Comparison of ENCODE assay signal across 25 mouse cellular contexts in the genomic region with DNA sequence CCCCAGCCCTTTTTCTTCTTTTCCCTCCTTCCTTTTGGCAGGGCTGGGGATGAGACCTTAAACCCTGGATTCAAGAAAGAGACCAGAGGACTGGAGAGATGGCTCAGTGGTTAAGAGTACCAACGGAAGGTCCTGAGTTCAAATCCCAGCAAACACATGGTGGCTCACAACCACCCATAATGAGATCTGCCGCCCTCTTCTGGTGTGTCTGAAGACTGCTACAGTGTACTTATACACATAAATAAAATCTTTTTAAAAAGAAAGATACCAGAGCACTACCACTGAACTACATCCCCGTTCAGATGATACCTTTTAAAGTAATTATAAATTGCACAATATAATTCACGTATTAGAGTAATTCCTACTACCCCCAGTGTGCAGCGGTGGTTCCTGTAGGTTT. TPM values are rescaled to one million over a fixed set of nuclear protein-coding genes. Genes with fewer than 3 reads are reported as not detected.
A peak's percentile ranks its signal among the peaks of the same experiment; 100 is the strongest.
DNase-seq lines count a peak whose midpoint lies in the region; ATAC-seq and TF ChIP-seq lines count a peak whose summit lies in the region.
"Had no signal": no experiment of that assay in that cellular context is flagged by ENCODE, and none has a peak within 500 bp of the region (broad histone marks: within the 10 kb centered on the region; RNA-seq: fewer than 3 reads in every experiment).

No protein-coding gene starts in this region.

- no peak for TF ChIP-seq EP300 in MEL (IDR thresholded peaks at IDR 0.05; ENCODE audit: low read depth in 1 of 2, low read length in 2 of 2)

- TF ChIP-seq RAD21 in MEL (IDR thresholded peaks at IDR 0.05; ENCODE audit: low read depth, low read length), result no peak

- TF ChIP-seq CTCF in gastrocnemius, adult 2 months (IDR thresholded peaks at IDR 0.05), result peak; percentile 22; the same call in 1 of the 2 replicates
- peak; percentile 13; the same call in 1 of the 2 replicates for TF ChIP-seq CTCF in left cerebral cortex, adult 2 months (IDR thresholded peaks at IDR 0.05)
- peak; percentile 19; the same call in 1 of the 2 replicates for TF ChIP-seq CTCF in midbrain, postnatal 0 days (IDR thresholded peaks at IDR 0.05)
- peak in 2 of 3 experiments; percentile 36 to 53; a peak in 4 of 6 replicates for TF ChIP-seq CTCF in MEL (IDR thresholded peaks at IDR 0.05 in 2 of 3, conservative IDR thresholded peaks at IDR 0.05 in 1 of 3; ENCODE audit: control insufficient read depth in 1 of 3, insufficient read depth in 1 of 3, low read depth in 2 of 3, low read length in 3 of 3, poor library complexity in 1 of 3, severe bottlenecking in 1 of 3)

- H3K79me2 ChIP-seq in MEL (ENCODE audit: control insufficient read depth, insufficient read depth, low read length, poor library complexity), result peaks cover 31% of the 10 kb centered on the region

- no peak for ATAC-seq in midbrain, postnatal 0 days (ENCODE audit: low FRiP score)
- no peak for ATAC-seq in midbrain, embryonic 13.5 days
- ATAC-seq: activated CD4-positive, CD25-positive, alpha-beta regulatory T cell, adult 4 months; forebrain, embryonic 14.5 days; forebrain, postnatal 0 days; hindbrain, embryonic 16.5 days had no signal

- 93% methylated on average over 5 of the region's 5 CpGs for WGBS in midbrain, postnatal 0 days
- WGBS in midbrain, embryonic 13.5 days, result 91% methylated on average over 5 of the region's 5 CpGs

- H3K36me3 ChIP-seq in midbrain, postnatal 0 days (ENCODE audit: insufficient read depth, low read length), result peaks cover 38% of the 10 kb centered on the region
- H3K36me3 ChIP-seq in midbrain, embryonic 13.5 days, result peaks cover 61% of the 10 kb centered on the region
- H3K36me3 ChIP-seq in MEL (ENCODE audit: control insufficient read depth in 1 of 2, insufficient read depth in 2 of 2, low read length in 2 of 2), result peaks cover 15 to 27% of the 10 kb centered on the region in 2 experiments

- TF ChIP-seq POLR2A in MEL (IDR thresholded peaks at IDR 0.05; ENCODE audit: control insufficient read depth in 1 of 2, insufficient read depth in 1 of 2, low read depth in 1 of 2, low read length in 2 of 2, poor library complexity in 1 of 2), result no peak

- H3K27me3 ChIP-seq in midbrain, postnatal 0 days (ENCODE audit: insufficient read depth, low read length), result no peaks in the 10 kb centered on the region
- no peaks in the 10 kb centered on the region for H3K27me3 ChIP-seq in midbrain, embryonic 13.5 days
- H3K27me3 ChIP-seq in MEL (ENCODE audit: control insufficient read depth in 1 of 2, insufficient read depth in 2 of 2, low read length in 2 of 2), result no peaks in the 10 kb centered on the region
- H3K27me3 ChIP-seq: CH12.LX; embryonic facial prominence, embryonic 12.5 days; embryonic facial prominence, embryonic 15.5 days; hindbrain, embryonic 13.5 days had no signal

- H3K4me2 ChIP-seq in midbrain, postnatal 0 days (ENCODE audit: low read depth, low read length, poor library complexity, severe bottlenecking), result no peak overlapping the region
- H3K4me2 ChIP-seq in midbrain, embryonic 13.5 days (replicated peaks), result no peak overlapping the region
- H3K4me2 ChIP-seq: embryonic facial prominence, embryonic 12.5 days; embryonic facial prominence, embryonic 15.5 days; heart, embryonic 11.5 days; hindbrain, embryonic 13.5 days had no signal

- peaks cover 6% of the 10 kb centered on the region for H3K4me1 ChIP-seq in midbrain, postnatal 0 days (ENCODE audit: insufficient read depth, low read length)
- peaks cover 26% of the 10 kb centered on the region for H3K4me1 ChIP-seq in midbrain, embryonic 13.5 days (replicated peaks)
- H3K4me1 ChIP-seq in MEL (ENCODE audit: control insufficient read depth in 1 of 2, insufficient read depth in 2 of 2, low read length in 2 of 2), result peaks cover 9 to 18% of the 10 kb centered on the region in 2 experiments; a peak in 3 of 4 replicates

- H3K9ac ChIP-seq in midbrain, postnatal 0 days (replicated peaks; ENCODE audit: low read length, poor library complexity, severe bottlenecking), result no peak overlapping the region
- no peak overlapping the region for H3K9ac ChIP-seq in midbrain, embryonic 13.5 days (replicated peaks)
- H3K9ac ChIP-seq in MEL (ENCODE audit: control insufficient read depth, low read depth, low read length, poor library complexity, severe bottlenecking), result no peak overlapping the region
- H3K9ac ChIP-seq: embryonic facial prominence, embryonic 12.5 days; embryonic facial prominence, embryonic 15.5 days; forebrain, postnatal 0 days had no signal

- H3K4me3 ChIP-seq in gastrocnemius, adult 2 months, result no peak overlapping the region
- no peak overlapping the region for H3K4me3 ChIP-seq in left cerebral cortex, adult 2 months
- no peak overlapping the region for H3K4me3 ChIP-seq in midbrain, postnatal 0 days (ENCODE audit: low read depth, low read length)
- H3K4me3 ChIP-seq in midbrain, embryonic 13.5 days (replicated peaks), result no peak overlapping the region
- no peak overlapping the region for H3K4me3 ChIP-seq in MEL (ENCODE audit: control insufficient read depth in 1 of 2, insufficient read depth in 1 of 2, low read depth in 2 of 2, low read length in 2 of 2)
- H3K4me3 ChIP-seq: embryonic facial prominence, embryonic 12.5 days; embryonic facial prominence, embryonic 15.5 days; hindbrain, embryonic 10.5 days; hindbrain, embryonic 13.5 days had no signal

- no peak for DNase-seq in gastrocnemius, adult 2 months
- DNase-seq in gastrocnemius, postnatal 10 days, result no peak
- no peak for DNase-seq in left cerebral cortex, adult 2 months (ENCODE audit: extremely low spot score in 1 of 2, low spot score in 2 of 2)
- DNase-seq in left cerebral cortex, postnatal 4 days, result no peak
- no peak for DNase-seq in midbrain, postnatal 0 days (ENCODE audit: low spot score)
- no peak for DNase-seq in MEL (ENCODE audit: low read depth, low spot score)
- no peak for DNase-seq in retina, embryonic 14.5 days (ENCODE audit: low spot score)
- DNase-seq: adrenal gland, adult 8-10 months; adrenal gland, postnatal 25 days; B cell, adult 2 months; cerebellum, adult 18-20 months; cerebellum, adult 9-10 months; forebrain, postnatal 0 days; gastrocnemius, postnatal 36 days; heart, postnatal 36 days had no signal

- intact Hi-C loops in gastrocnemius, adult 2 months (cut with DNase I), result no loop called here
- intact Hi-C loops in left cerebral cortex, adult 2 months (cut with DNase I), result no loop called here
- intact Hi-C loops in left cerebral cortex, postnatal 4 days (cut with DNase I), result no loop called here

- no peak overlapping the region for H3K27ac ChIP-seq in gastrocnemius, adult 2 months
- H3K27ac ChIP-seq in left cerebral cortex, adult 2 months, result no peak overlapping the region
- H3K27ac ChIP-seq in midbrain, postnatal 0 days (ENCODE audit: low read depth, low read length), result no peak overlapping the region
- no peak overlapping the region for H3K27ac ChIP-seq in midbrain, embryonic 13.5 days
- H3K27ac ChIP-seq in MEL (ENCODE audit: control insufficient read depth, low read depth, low read length), result no peak overlapping the region
- H3K27ac ChIP-seq: embryonic facial prominence, embryonic 12.5 days; embryonic facial prominence, embryonic 15.5 days; hindbrain, embryonic 10.5 days; hindbrain, embryonic 13.5 days had no signal

- H3K9me3 ChIP-seq in midbrain, postnatal 0 days (ENCODE audit: low read length), result no peaks in the 10 kb centered on the region
- no peaks in the 10 kb centered on the region for H3K9me3 ChIP-seq in midbrain, embryonic 13.5 days
- no peaks in the 10 kb centered on the region for H3K9me3 ChIP-seq in MEL (replicated peaks; ENCODE audit: insufficient read depth, low read length)
- H3K9me3 ChIP-seq: embryonic facial prominence, embryonic 12.5 days; embryonic facial prominence, embryonic 15.5 days; hindbrain, embryonic 10.5 days; hindbrain, embryonic 13.5 days had no signal

RNA-seq across cellular contexts. Expression of gene Keap1, which starts 6.3 kb away (rescaled TPM):
- total RNA-seq in gastrocnemius, adult 2 months (2021), result 10 to 100 TPM; 51.3 to 62.3 TPM
- 10 to 100 TPM; 59.6 to 60.9 TPM for total RNA-seq in gastrocnemius, postnatal 10 days (2021)
- 10 to 100 TPM; 53.0 to 53.7 TPM for total RNA-seq in left cerebral cortex, adult 2 months (2021)
- 10 to 100 TPM; 49.0 to 50.8 TPM for total RNA-seq in left cerebral cortex, postnatal 4 days (2021)
- total RNA-seq in midbrain, postnatal 0 days (2014; rRNA removed), result 72.5 and 89.7 TPM in 2 replicates
- 60.6 and 67.7 TPM in 2 replicates for polyA plus RNA-seq in midbrain, postnatal 0 days (2015; fragmentation: Nextera tagmentation; extraction: Ambion mirVana)
- 58.6 and 61.9 TPM in 2 replicates for polyA plus RNA-seq in midbrain, embryonic 13.5 days (2015; fragmentation: Nextera tagmentation; extraction: Ambion mirVana)
- total RNA-seq in MEL (2012; rRNA removed), result 168 and 174 TPM in 2 replicates
- polyA plus RNA-seq in MEL (2012; ENCODE audit: insufficient read depth in 1 of 2, insufficient read length in 2 of 2, low read depth in 1 of 2, low replicate concordance in 2 of 2, missing spikeins in 1 of 2), result 100 to 1,000 TPM in 1 of 2 experiments, 10 to 100 TPM in 1; 67.5 to 171 TPM

RNA-seq across cellular contexts. Expression of gene S1pr5, which starts 15.4 kb away (rescaled TPM):
- total RNA-seq in gastrocnemius, adult 2 months (2021), result under 1 TPM; 0.15 to 0.33 TPM
- under 1 TPM; 0.09 to 0.19 TPM for total RNA-seq in gastrocnemius, postnatal 10 days (2021)
- total RNA-seq in left cerebral cortex, adult 2 months (2021), result 1 to 10 TPM; 6.8 to 8.3 TPM
- total RNA-seq in left cerebral cortex, postnatal 4 days (2021), result 1 to 10 TPM; 2.5 to 2.8 TPM
- total RNA-seq in midbrain, postnatal 0 days (2014; rRNA removed), result 4.2 and 5.2 TPM in 2 replicates
- polyA plus RNA-seq in midbrain, postnatal 0 days (2015; fragmentation: Nextera tagmentation; extraction: Ambion mirVana), result 2.7 and 2.9 TPM in 2 replicates
- polyA plus RNA-seq in midbrain, embryonic 13.5 days (2015; fragmentation: Nextera tagmentation; extraction: Ambion mirVana), result 1.1 and 1.6 TPM in 2 replicates
- 0.04 TPM in 1 of 2 replicates, not detected in the other for total RNA-seq in MEL (2012; rRNA removed)
- polyA plus RNA-seq in MEL (2012; ENCODE audit: insufficient read depth in 1 of 2, insufficient read length in 2 of 2, low read depth in 1 of 2, low replicate concordance in 2 of 2, missing spikeins in 1 of 2), result under 1 TPM in 1 of 2 experiments, not detected in 1; 0.08 TPM
- total RNA-seq: CH12.LX had no signal

RNA-seq across cellular contexts. Expression of gene Atg4d, which starts 32.2 kb away (rescaled TPM):
- 10 to 100 TPM; 68.0 to 77.4 TPM for total RNA-seq in gastrocnemius, adult 2 months (2021)
- total RNA-seq in gastrocnemius, postnatal 10 days (2021), result 10 to 100 TPM; 28.4 to 31.9 TPM
- 10 to 100 TPM; 45.3 to 49.5 TPM for total RNA-seq in left cerebral cortex, adult 2 months (2021)
- 10 to 100 TPM; 26.3 to 31.0 TPM for total RNA-seq in left cerebral cortex, postnatal 4 days (2021)
- total RNA-seq in midbrain, postnatal 0 days (2014; rRNA removed), result 20.3 and 26.6 TPM in 2 replicates
- 26.3 and 32.6 TPM in 2 replicates for polyA plus RNA-seq in midbrain, postnatal 0 days (2015; fragmentation: Nextera tagmentation; extraction: Ambion mirVana)
- 55.3 and 57.8 TPM in 2 replicates for polyA plus RNA-seq in midbrain, embryonic 13.5 days (2015; fragmentation: Nextera tagmentation; extraction: Ambion mirVana)
- total RNA-seq in MEL (2012; rRNA removed), result 76.4 and 83.9 TPM in 2 replicates
- polyA plus RNA-seq in MEL (2012; ENCODE audit: insufficient read depth in 1 of 2, insufficient read length in 2 of 2, low read depth in 1 of 2, low replicate concordance in 2 of 2, missing spikeins in 1 of 2), result 10 to 100 TPM in 1 of 2 experiments, not detected in 1; 99.7 TPM

RNA-seq across cellular contexts. Expression of gene Kri1, which starts 54.9 kb away (rescaled TPM):
- total RNA-seq in gastrocnemius, adult 2 months (2021), result 10 to 100 TPM; 11.0 to 12.6 TPM
- 10 to 100 TPM; 10.8 to 14.5 TPM for total RNA-seq in gastrocnemius, postnatal 10 days (2021)
- total RNA-seq in left cerebral cortex, adult 2 months (2021), result 10 to 100 TPM; 43.3 to 46.1 TPM
- total RNA-seq in left cerebral cortex, postnatal 4 days (2021), result 10 to 100 TPM; 46.7 to 49.2 TPM
- 21.9 and 25.9 TPM in 2 replicates for total RNA-seq in midbrain, postnatal 0 days (2014; rRNA removed)
- 11.7 and 13.0 TPM in 2 replicates for polyA plus RNA-seq in midbrain, postnatal 0 days (2015; fragmentation: Nextera tagmentation; extraction: Ambion mirVana)
- 20.3 and 21.6 TPM in 2 replicates for polyA plus RNA-seq in midbrain, embryonic 13.5 days (2015; fragmentation: Nextera tagmentation; extraction: Ambion mirVana)
- 175 and 199 TPM in 2 replicates for total RNA-seq in MEL (2012; rRNA removed)
- 100 to 1,000 TPM in 1 of 2 experiments, 10 to 100 TPM in 1; 76.1 to 233 TPM for polyA plus RNA-seq in MEL (2012; ENCODE audit: insufficient read depth in 1 of 2, insufficient read length in 2 of 2, low read depth in 1 of 2, low replicate concordance in 2 of 2, missing spikeins in 1 of 2)

RNA-seq across cellular contexts. Expression of gene Cdkn2d, which starts 58.3 kb away (rescaled TPM):
- 1 to 10 TPM; 8.6 to 9.1 TPM for total RNA-seq in gastrocnemius, adult 2 months (2021)
- 10 to 100 TPM; 14.2 to 16.1 TPM for total RNA-seq in gastrocnemius, postnatal 10 days (2021)
- 10 to 100 TPM; 47.9 to 54.6 TPM for total RNA-seq in left cerebral cortex, adult 2 months (2021)
- total RNA-seq in left cerebral cortex, postnatal 4 days (2021), result 10 to 100 TPM; 58.3 to 63.6 TPM
- total RNA-seq in midbrain, postnatal 0 days (2014; rRNA removed), result 93.4 and 126 TPM in 2 replicates
- polyA plus RNA-seq in midbrain, postnatal 0 days (2015; fragmentation: Nextera tagmentation; extraction: Ambion mirVana), result 141 and 146 TPM in 2 replicates
- polyA plus RNA-seq in midbrain, embryonic 13.5 days (2015; fragmentation: Nextera tagmentation; extraction: Ambion mirVana), result 79.6 and 81.3 TPM in 2 replicates
- total RNA-seq in MEL (2012; rRNA removed), result 40.1 and 55.2 TPM in 2 replicates
- 10 to 100 TPM in 1 of 2 experiments, not detected in 1; 67.9 TPM for polyA plus RNA-seq in MEL (2012; ENCODE audit: insufficient read depth in 1 of 2, insufficient read length in 2 of 2, low read depth in 1 of 2, low replicate concordance in 2 of 2, missing spikeins in 1 of 2)
